Mouse (Mus musculus): Measurements from ENCODE around the gene Scly. TPM values are rescaled to one million over a fixed set of nuclear protein-coding genes. Genes with fewer than 3 reads are reported as not detected.
A peak's percentile ranks its signal among the peaks of the same experiment; 100 is the strongest.

The Scly gene
- polyA plus RNA-seq, 1 experiment from 2014 or later: 18.6 TPM

- H3K27me3 ChIP-seq (ENCODE audit: low read depth, poor library complexity, severe bottlenecking): peaks cover 53% of the 10 kb centered on the region
- peaks cover 27% of the 10 kb centered on the region for H3K4me1 ChIP-seq
- no peaks in the 10 kb centered on the region for H3K9me3 ChIP-seq (replicated peaks)
- WGBS: 37% methylated on average over 3 of the region's 3 CpGs
- no peak overlapping the region for H3K4me3 ChIP-seq
- no peak overlapping the region for H3K27ac ChIP-seq (replicated peaks)
- H3K36me3 ChIP-seq: no peaks in the 10 kb centered on the region
- peak; percentile 76 for DNase-seq (ENCODE audit: low spot score)
These were observed 48.8 kb downstream of the Scly start for GRCm38 (mm10) chr1:91346892-91347291.

GRCm38 (mm10) chr1:91350841-91351240, 52.7 kb downstream of the Scly start, which contains the start of gene Klhl30:
Gene Klhl30, plus strand, starts transcription at chr1:91351016.
- no peak within 1 kb of the TSS for H3K4me3 ChIP-seq
- no peak for DNase-seq (ENCODE audit: low spot score)

GRCm38 (mm10) chr1:91351249-91351648, 53.1 kb downstream of the Scly start:
- H3K27ac ChIP-seq (replicated peaks): no peak overlapping the region
- no peak for DNase-seq (ENCODE audit: low spot score)
- peaks cover 10% of the 10 kb centered on the region for H3K27me3 ChIP-seq (ENCODE audit: low read depth, poor library complexity, severe bottlenecking)
- no peaks in the 10 kb centered on the region for H3K9me3 ChIP-seq (replicated peaks)
- 84% methylated on average over 3 of the region's 3 CpGs for WGBS
- H3K4me1 ChIP-seq: peaks cover 10% of the 10 kb centered on the region; the same call in 1 of the 2 replicates
- no peaks in the 10 kb centered on the region for H3K36me3 ChIP-seq
- no peak overlapping the region for H3K4me3 ChIP-seq

More at GRCm38 (mm10) chr1:91350841-91351240, 52.7 kb downstream of the Scly start, which contains the start of gene Klhl30:
- Histone ChIP-seq H3K27me3 (ENCODE audit: low read depth, poor library complexity, severe bottlenecking) (peaks cover 14% of the 10 kb centered on the region), H3K4me1 (peaks cover 10% of the 10 kb centered on the region; the same call in 1 of the 2 replicates), H3K27ac (replicated peaks) (no peak within 1 kb of the TSS), H3K36me3 (no peaks in the 10 kb centered on the region), H3K9me3 (replicated peaks) (no peaks in the 10 kb centered on the region)
- whole genome bisulfite sequencing: 63% methylated on average over 4 of the region's 4 CpGs

GRCm38 (mm10) chr1:91352277-91352676, 54.1 kb downstream of the Scly start:
- no peak overlapping the region for H3K4me3 ChIP-seq
- no peak overlapping the region for H3K27ac ChIP-seq (replicated peaks)
- WGBS: 95% methylated on average over 2 of the region's 2 CpGs
- no peaks in the 10 kb centered on the region for H3K9me3 ChIP-seq (replicated peaks)
- no peaks in the 10 kb centered on the region for H3K36me3 ChIP-seq
- no peaks in the 10 kb centered on the region; the same call in 1 of the 2 replicates for H3K27me3 ChIP-seq (ENCODE audit: low read depth, poor library complexity, severe bottlenecking)
- H3K4me1 ChIP-seq: peaks cover 10% of the 10 kb centered on the region; the same call in 1 of the 2 replicates
- DNase-seq (ENCODE audit: low spot score): no peak

- no peak for DNase-seq (ENCODE audit: low spot score)
- 90% methylated on average over 11 of the region's 11 CpGs for WGBS
- H3K9me3 ChIP-seq (replicated peaks): no peaks in the 10 kb centered on the region
These were observed 58.0 kb downstream of the Scly start for GRCm38 (mm10) chr1:91356105-91356504.

GRCm38 (mm10) chr1:91362113-91362512, 64.0 kb downstream of the Scly start:
- no peak for DNase-seq (ENCODE audit: low spot score)
- Histone ChIP-seq H3K4me1 (peaks cover 16% of the 10 kb centered on the region), H3K4me3 (no peak overlapping the region), H3K36me3 (no peaks in the 10 kb centered on the region), H3K27me3 (ENCODE audit: low read depth, poor library complexity, severe bottlenecking) (peaks cover 25% of the 10 kb centered on the region), H3K27ac (replicated peaks) (no peak overlapping the region), H3K9me3 (replicated peaks) (peaks cover 19% of the 10 kb centered on the region; the same call in 1 of the 2 replicates)
- 85% methylated on average over 5 of the region's 5 CpGs for WGBS

More at GRCm38 (mm10) chr1:91356105-91356504, 58.0 kb downstream of the Scly start:
- Histone ChIP-seq H3K36me3 (no peaks in the 10 kb centered on the region), H3K27me3 (ENCODE audit: low read depth, poor library complexity, severe bottlenecking) (no peaks in the 10 kb centered on the region), H3K4me1 (peaks cover 6% of the 10 kb centered on the region; the same call in 1 of the 2 replicates), H3K27ac (replicated peaks) (no peak overlapping the region), H3K4me3 (no peak overlapping the region)

GRCm38 (mm10) chr1:91364822-91365644, 66.9 kb downstream of the Scly start:
- peaks cover 6% of the 10 kb centered on the region for H3K36me3 ChIP-seq
- H3K27me3 ChIP-seq (ENCODE audit: low read depth, poor library complexity, severe bottlenecking): peaks cover 38% of the 10 kb centered on the region
- H3K27ac ChIP-seq (replicated peaks): no peak overlapping the region
- H3K9me3 ChIP-seq (replicated peaks): peaks cover 19% of the 10 kb centered on the region; the same call in 1 of the 2 replicates
- no peak for DNase-seq (ENCODE audit: low spot score)
- 92% methylated on average over 16 of the region's 16 CpGs for WGBS
- peaks cover 16% of the 10 kb centered on the region for H3K4me1 ChIP-seq
- H3K4me3 ChIP-seq: no peak overlapping the region

- DNase-seq (ENCODE audit: low spot score): no peak
- H3K4me3 ChIP-seq: peak overlapping the region; percentile 59
- peaks cover 16% of the 10 kb centered on the region for H3K4me1 ChIP-seq
- peak overlapping the region; percentile 77 for H3K27ac ChIP-seq (replicated peaks)
- H3K36me3 ChIP-seq: peaks cover 14% of the 10 kb centered on the region
- peaks cover 19% of the 10 kb centered on the region; the same call in 1 of the 2 replicates for H3K9me3 ChIP-seq (replicated peaks)
- WGBS: 24% methylated on average over 8 of the region's 8 CpGs
- peaks cover 38% of the 10 kb centered on the region for H3K27me3 ChIP-seq (ENCODE audit: low read depth, poor library complexity, severe bottlenecking)
These were observed 67.7 kb downstream of the Scly start for GRCm38 (mm10) chr1:91365816-91366214.

- H3K27ac ChIP-seq (replicated peaks): peak within 1 kb of the TSS; percentile 77
- H3K9me3 ChIP-seq (replicated peaks): peaks cover 19% of the 10 kb centered on the region; the same call in 1 of the 2 replicates
- under 1% methylated on average over 67 of the region's 68 CpGs for WGBS
- H3K36me3 ChIP-seq: peaks cover 21% of the 10 kb centered on the region
- H3K4me1 ChIP-seq: peaks cover 16% of the 10 kb centered on the region
- peak; percentile 77 for DNase-seq (ENCODE audit: low spot score)
- peak within 1 kb of the TSS; percentile 59 for H3K4me3 ChIP-seq
- H3K27me3 ChIP-seq (ENCODE audit: low read depth, poor library complexity, severe bottlenecking): peaks cover 38% of the 10 kb centered on the region
These were observed 68.3 kb downstream of the Scly start, which contains the start of gene Erfe for GRCm38 (mm10) chr1:91366215-91367108. Gene Erfe, plus strand, starts transcription at chr1:91366430.

- WGBS: 92% methylated on average over 3 of the region's 3 CpGs
- Histone ChIP-seq H3K4me3 (no peak overlapping the region), H3K27ac (replicated peaks) (no peak overlapping the region), H3K9me3 (replicated peaks) (peaks cover 19% of the 10 kb centered on the region; the same call in 1 of the 2 replicates), H3K27me3 (ENCODE audit: low read depth, poor library complexity, severe bottlenecking) (peaks cover 38% of the 10 kb centered on the region), H3K4me1 (peaks cover 16% of the 10 kb centered on the region), H3K36me3 (peaks cover 29% of the 10 kb centered on the region)
- no peak for DNase-seq (ENCODE audit: low spot score)
These were observed 69.2 kb downstream of the Scly start for GRCm38 (mm10) chr1:91367295-91367694.

GRCm38 (mm10) chr1:91369408-91369807, 71.3 kb downstream of the Scly start:
- Histone ChIP-seq H3K4me1 (peaks cover 16% of the 10 kb centered on the region), H3K9me3 (replicated peaks) (0 out of 2 replicates have a peak, but pooled peaks cover 2% of the 10 kb centered on the region), H3K4me3 (no peak overlapping the region), H3K36me3 (peaks cover 50% of the 10 kb centered on the region), H3K27ac (replicated peaks) (no peak overlapping the region), H3K27me3 (ENCODE audit: low read depth, poor library complexity, severe bottlenecking) (peaks cover 38% of the 10 kb centered on the region)
- DNase-seq (ENCODE audit: low spot score): no peak
- 84% methylated on average over 4 of the region's 4 CpGs for WGBS

GRCm38 (mm10) chr1:91370055-91370454, 71.9 kb downstream of the Scly start:
- DNase-seq (ENCODE audit: low spot score): no peak
- H3K27me3 ChIP-seq (ENCODE audit: low read depth, poor library complexity, severe bottlenecking): peaks cover 33% of the 10 kb centered on the region
- no peak overlapping the region for H3K4me3 ChIP-seq
- H3K4me1 ChIP-seq: peaks cover 16% of the 10 kb centered on the region
- WGBS: 89% methylated on average over 23 of the region's 23 CpGs
- peaks cover 56% of the 10 kb centered on the region for H3K36me3 ChIP-seq
- H3K9me3 ChIP-seq (replicated peaks): no peaks in the 10 kb centered on the region
- no peak overlapping the region for H3K27ac ChIP-seq (replicated peaks)

Data from midbrain, embryonic 10.5 days (tissue).